Mouse (Mus musculus): ENCODE measurements around the gene Ranbp2. TPM values are rescaled to one million over a fixed set of nuclear protein-coding genes. Genes with fewer than 3 reads are reported as not detected.
A peak's percentile ranks its signal among the peaks of the same experiment; 100 is the strongest.

The Ranbp2 gene
- 18.2 and 20.9 TPM in 2 replicates for polyA plus RNA-seq (2015; fragmentation: Nextera tagmentation; extraction: Ambion mirVana)

DNA sequence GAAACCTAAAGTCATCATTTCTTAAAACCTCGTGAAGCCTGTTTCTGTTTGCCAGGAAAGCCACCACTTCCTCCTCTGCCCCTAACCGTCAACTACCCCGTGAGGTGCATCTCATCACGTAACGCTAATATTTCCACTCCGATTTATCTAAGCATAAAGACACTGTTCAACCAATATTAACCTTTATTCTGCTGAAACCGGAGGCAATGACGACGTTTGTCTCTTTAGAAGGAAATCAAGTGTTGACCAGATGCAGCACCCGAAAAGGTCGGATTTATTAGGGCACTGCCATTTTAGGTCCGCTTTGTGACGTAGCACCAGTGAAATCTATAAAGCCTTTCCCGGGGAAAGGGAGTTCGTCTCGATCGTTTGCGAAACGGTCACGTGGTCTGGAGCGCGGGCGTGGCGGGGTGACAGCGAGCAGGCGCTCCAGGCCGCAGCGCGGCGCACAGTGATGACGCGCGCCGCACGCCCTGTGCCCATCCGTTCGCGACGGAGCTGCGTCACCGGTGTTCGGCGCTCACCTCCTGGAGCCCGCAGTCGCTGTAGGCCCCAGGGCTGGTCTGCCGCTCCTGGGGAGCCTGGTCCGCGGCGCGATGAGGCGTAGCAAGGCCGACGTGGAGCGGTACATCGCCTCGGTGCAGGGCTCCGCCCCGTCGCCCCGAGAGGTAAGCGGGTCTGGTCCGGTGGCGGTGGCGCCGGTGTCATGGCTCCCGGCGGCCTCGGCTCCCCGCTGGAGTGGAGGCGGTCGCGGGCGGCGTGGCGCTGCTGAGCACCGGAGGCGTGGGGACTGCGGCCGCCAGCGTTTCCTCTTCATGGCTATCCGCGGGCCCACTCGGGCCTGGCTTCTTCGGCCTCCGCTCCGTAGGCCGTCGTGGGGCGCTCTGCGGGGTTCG is at the start of gene Ranbp2:
Ranbp2 (plus strand) TSS at position 537 of the 896 bp plus-strand sequence.
- Histone ChIP-seq H3K4me1 (ENCODE audit: control insufficient read depth, low read depth, low read length) (peaks cover 18% of the 10 kb centered on the region), H3K4me2 (ENCODE audit: low read depth, low read length) (peak within 1 kb of the TSS; percentile 88), H3K9me3 (replicated peaks; ENCODE audit: control insufficient read depth, low read length) (no peaks in the 10 kb centered on the region), H3K27ac (ENCODE audit: low read length) (peak within 1 kb of the TSS; percentile 99), H3K9ac (ENCODE audit: low read depth, low read length) (peak within 1 kb of the TSS; percentile 99), H3K27me3 (ENCODE audit: control insufficient read depth, insufficient read depth, low read depth, low read length) (no peaks in the 10 kb centered on the region), H3K36me3 (ENCODE audit: control insufficient read depth, insufficient read depth) (no peaks in the 10 kb centered on the region), H3K4me3 (ENCODE audit: low read depth, low read length) (peak within 1 kb of the TSS; percentile 86)
- peak; percentile 97 for ATAC-seq (ENCODE audit: low read depth)
- WGBS (ENCODE audit: insufficient replicate concordance): under 1% methylated on average over 91 of the region's 91 CpGs

- 86% methylated on average over 8 of the region's 8 CpGs for WGBS (ENCODE audit: insufficient replicate concordance)
- Histone ChIP-seq H3K36me3 (ENCODE audit: control insufficient read depth, insufficient read depth) (peaks cover 19% of the 10 kb centered on the region), H3K9ac (ENCODE audit: low read depth, low read length) (no peak overlapping the region), H3K27me3 (ENCODE audit: control insufficient read depth, insufficient read depth, low read depth, low read length) (no peaks in the 10 kb centered on the region), H3K4me1 (ENCODE audit: control insufficient read depth, low read depth, low read length) (peaks cover 8% of the 10 kb centered on the region), H3K9me3 (replicated peaks; ENCODE audit: control insufficient read depth, low read length) (no peaks in the 10 kb centered on the region), H3K4me3 (ENCODE audit: low read depth, low read length) (no peak overlapping the region), H3K4me2 (ENCODE audit: low read depth, low read length) (no peak overlapping the region), H3K27ac (ENCODE audit: low read length) (no peak overlapping the region)
- no peak for ATAC-seq (ENCODE audit: low read depth)
Observed at GRCm38 (mm10) chr10:58398941-58399340, 47.8 kb upstream of the Ranbp2 start.

DNA sequence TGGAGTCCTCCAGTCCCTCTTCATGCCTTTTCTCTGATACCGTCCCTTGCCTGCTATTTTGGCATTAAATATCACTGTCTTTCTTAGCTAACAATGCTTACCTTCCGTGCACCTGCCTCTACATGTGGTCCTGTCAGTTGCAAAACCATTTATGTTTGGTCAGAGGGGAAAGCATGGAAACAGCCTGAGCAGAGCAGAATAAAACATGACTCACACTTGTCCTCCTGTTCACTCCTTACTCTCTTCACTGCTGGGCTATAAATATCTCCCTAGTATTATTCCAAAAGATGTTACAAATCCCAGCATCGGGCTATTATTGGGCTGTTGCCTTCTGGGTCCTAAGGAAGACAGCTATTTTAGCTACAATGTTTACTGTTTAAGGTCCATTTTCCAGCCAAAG is 44.9 kb upstream of the Ranbp2 start:
- H3K4me1 ChIP-seq (ENCODE audit: control insufficient read depth, low read depth, low read length): peaks cover 17% of the 10 kb centered on the region
- ATAC-seq (ENCODE audit: low read depth): no peak
- 76% methylated on average over 3 of the region's 3 CpGs for WGBS (ENCODE audit: insufficient replicate concordance)
- H3K4me2 ChIP-seq (ENCODE audit: low read depth, low read length): no peak overlapping the region
- no peak overlapping the region for H3K27ac ChIP-seq (ENCODE audit: low read length)
- H3K9me3 ChIP-seq (replicated peaks; ENCODE audit: control insufficient read depth, low read length): no peaks in the 10 kb centered on the region
- no peak overlapping the region for H3K9ac ChIP-seq (ENCODE audit: low read depth, low read length)
- H3K36me3 ChIP-seq (ENCODE audit: control insufficient read depth, insufficient read depth): peaks cover 23% of the 10 kb centered on the region
- H3K27me3 ChIP-seq (ENCODE audit: control insufficient read depth, insufficient read depth, low read depth, low read length): no peaks in the 10 kb centered on the region
- H3K4me3 ChIP-seq (ENCODE audit: low read depth, low read length): no peak overlapping the region

DNA sequence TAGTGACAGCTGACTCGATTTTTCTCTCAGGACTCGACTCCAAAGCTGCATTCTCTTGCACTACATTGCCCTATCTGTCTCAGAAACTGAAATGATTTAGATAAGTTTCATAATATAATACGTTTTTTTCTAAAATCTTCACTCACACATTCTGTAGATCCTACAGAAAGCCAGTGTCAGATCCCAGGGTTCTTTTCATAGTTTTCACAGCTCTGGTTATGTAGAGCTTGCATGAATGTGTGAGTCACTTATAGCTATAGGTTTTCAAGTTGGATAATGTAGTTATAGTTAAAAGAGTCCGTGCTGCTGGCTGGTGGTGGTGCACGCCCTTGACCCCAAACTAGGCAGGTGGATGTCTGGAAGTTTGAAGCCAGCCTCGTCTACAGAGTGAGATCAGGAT is 42.1 kb upstream of the Ranbp2 start:
- no peak overlapping the region for H3K4me2 ChIP-seq (ENCODE audit: low read depth, low read length)
- peaks cover 29% of the 10 kb centered on the region for H3K36me3 ChIP-seq (ENCODE audit: control insufficient read depth, insufficient read depth)
- H3K9ac ChIP-seq (ENCODE audit: low read depth, low read length): no peak overlapping the region
- H3K27me3 ChIP-seq (ENCODE audit: control insufficient read depth, insufficient read depth, low read depth, low read length): no peaks in the 10 kb centered on the region
- H3K4me1 ChIP-seq (ENCODE audit: control insufficient read depth, low read depth, low read length): peaks cover 17% of the 10 kb centered on the region
- H3K9me3 ChIP-seq (replicated peaks; ENCODE audit: control insufficient read depth, low read length): no peaks in the 10 kb centered on the region
- H3K4me3 ChIP-seq (ENCODE audit: low read depth, low read length): no peak overlapping the region
- peak overlapping the region; percentile 69; the same call in 1 of the 2 replicates for H3K27ac ChIP-seq (ENCODE audit: low read length)
- WGBS (ENCODE audit: insufficient replicate concordance): 69% methylated on average over 6 of the region's 6 CpGs
- ATAC-seq (ENCODE audit: low read depth): no peak

DNA sequence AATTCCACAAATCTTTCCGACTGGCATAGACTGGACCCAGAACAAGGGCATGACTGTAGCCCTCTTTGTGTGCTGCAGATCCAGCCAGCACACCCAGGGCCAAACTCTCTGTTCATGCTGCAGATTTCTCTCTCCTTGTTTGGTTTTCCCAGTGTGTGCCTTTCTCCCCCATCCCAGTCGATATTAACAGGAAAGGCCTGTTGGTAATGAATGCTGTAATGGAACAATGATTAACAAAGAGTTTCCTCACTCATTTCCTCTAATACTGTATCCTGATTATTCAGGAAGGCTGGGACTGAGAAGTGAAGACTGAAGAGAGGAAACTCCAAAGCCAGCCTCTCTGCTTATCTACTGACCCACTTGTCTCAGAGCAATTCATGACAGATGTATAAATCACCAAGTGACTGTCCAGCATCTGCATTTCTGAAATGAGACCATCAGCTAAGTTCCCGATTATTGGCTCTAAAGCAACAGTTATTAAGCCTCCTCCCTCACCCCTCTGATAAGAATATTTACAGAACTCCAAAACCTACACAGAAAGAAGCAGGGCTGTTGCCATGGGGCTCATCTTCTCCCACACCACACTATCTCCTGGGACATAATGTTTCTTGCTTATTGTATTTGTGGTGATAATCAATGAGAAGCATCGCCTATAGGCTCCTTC is 41.3 kb upstream of the Ranbp2 start:
- Histone ChIP-seq H3K9ac (ENCODE audit: low read depth, low read length) (no peak overlapping the region), H3K9me3 (replicated peaks; ENCODE audit: control insufficient read depth, low read length) (no peaks in the 10 kb centered on the region), H3K36me3 (ENCODE audit: control insufficient read depth, insufficient read depth) (peaks cover 37% of the 10 kb centered on the region), H3K27ac (ENCODE audit: low read length) (peak overlapping the region; percentile 69), H3K4me3 (ENCODE audit: low read depth, low read length) (no peak overlapping the region), H3K4me2 (ENCODE audit: low read depth, low read length) (0 out of 2 replicates have a peak overlapping the region, but pooled peaks have one; percentile 0), H3K4me1 (ENCODE audit: control insufficient read depth, low read depth, low read length) (peaks cover 17% of the 10 kb centered on the region), H3K27me3 (ENCODE audit: control insufficient read depth, insufficient read depth, low read depth, low read length) (no peaks in the 10 kb centered on the region)
- ATAC-seq (ENCODE audit: low read depth): peak; percentile 71
- WGBS (ENCODE audit: insufficient replicate concordance): 15% methylated on average over 4 of the region's 4 CpGs

- Histone ChIP-seq H3K4me1 (ENCODE audit: control insufficient read depth, low read depth, low read length) (peaks cover 17% of the 10 kb centered on the region), H3K4me2 (ENCODE audit: low read depth, low read length) (no peak overlapping the region), H3K4me3 (ENCODE audit: low read depth, low read length) (no peak overlapping the region), H3K27me3 (ENCODE audit: control insufficient read depth, insufficient read depth, low read depth, low read length) (no peaks in the 10 kb centered on the region), H3K27ac (ENCODE audit: low read length) (peak overlapping the region; percentile 69), H3K36me3 (ENCODE audit: control insufficient read depth, insufficient read depth) (peaks cover 40% of the 10 kb centered on the region), H3K9me3 (replicated peaks; ENCODE audit: control insufficient read depth, low read length) (no peaks in the 10 kb centered on the region), H3K9ac (ENCODE audit: low read depth, low read length) (no peak overlapping the region)
- 35% methylated on average over 2 of the region's 2 CpGs for WGBS (ENCODE audit: insufficient replicate concordance)
- ATAC-seq (ENCODE audit: low read depth): peak; percentile 43
Observed at GRCm38 (mm10) chr10:58405949-58406305, 40.8 kb upstream of the Ranbp2 start.

DNA sequence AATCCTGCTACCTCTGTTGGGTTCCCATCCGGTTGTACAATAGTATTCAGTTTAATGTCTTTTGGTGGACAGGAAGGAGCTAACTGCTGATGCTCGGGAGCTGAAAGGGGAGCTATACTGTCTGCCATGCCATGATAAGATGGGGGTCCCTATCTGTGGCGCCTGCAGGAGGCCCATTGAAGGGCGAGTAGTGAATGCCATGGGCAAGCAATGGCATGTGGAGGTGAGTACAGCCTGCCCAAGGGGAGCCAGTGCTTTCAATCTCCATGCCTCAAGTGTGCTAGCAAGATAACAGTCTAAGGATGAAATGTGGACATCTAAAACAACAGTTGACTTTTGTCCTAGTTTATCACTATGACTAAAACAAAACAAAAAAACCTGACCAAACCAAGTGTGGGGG is 34.4 kb upstream of the Ranbp2 start:
- ATAC-seq (ENCODE audit: low read depth): peak; percentile 98
- 29% methylated on average over 4 of the region's 4 CpGs for WGBS (ENCODE audit: insufficient replicate concordance)
- Histone ChIP-seq H3K4me2 (ENCODE audit: low read depth, low read length) (peak overlapping the region; percentile 7; the same call in 1 of the 2 replicates), H3K27me3 (ENCODE audit: control insufficient read depth, insufficient read depth, low read depth, low read length) (no peaks in the 10 kb centered on the region), H3K27ac (ENCODE audit: low read length) (peak overlapping the region; percentile 83), H3K36me3 (ENCODE audit: control insufficient read depth, insufficient read depth) (peaks cover 56% of the 10 kb centered on the region), H3K4me1 (ENCODE audit: control insufficient read depth, low read depth, low read length) (peaks cover 14% of the 10 kb centered on the region), H3K4me3 (ENCODE audit: low read depth, low read length) (no peak overlapping the region), H3K9ac (ENCODE audit: low read depth, low read length) (no peak overlapping the region; the same call in 1 of the 2 replicates), H3K9me3 (replicated peaks; ENCODE audit: control insufficient read depth, low read length) (no peaks in the 10 kb centered on the region)

- Histone ChIP-seq H3K9ac (ENCODE audit: low read depth, low read length) (no peak overlapping the region; the same call in 1 of the 2 replicates), H3K27ac (ENCODE audit: low read length) (peak overlapping the region; percentile 83), H3K4me1 (ENCODE audit: control insufficient read depth, low read depth, low read length) (peaks cover 14% of the 10 kb centered on the region), H3K4me3 (ENCODE audit: low read depth, low read length) (no peak overlapping the region), H3K27me3 (ENCODE audit: control insufficient read depth, insufficient read depth, low read depth, low read length) (no peaks in the 10 kb centered on the region), H3K36me3 (ENCODE audit: control insufficient read depth, insufficient read depth) (peaks cover 60% of the 10 kb centered on the region), H3K4me2 (ENCODE audit: low read depth, low read length) (no peak overlapping the region), H3K9me3 (replicated peaks; ENCODE audit: control insufficient read depth, low read length) (no peaks in the 10 kb centered on the region)
- ATAC-seq (ENCODE audit: low read depth): peak; percentile 62
Observed at GRCm38 (mm10) chr10:58412852-58413251, 33.9 kb upstream of the Ranbp2 start.

GRCm38 (mm10) chr10:58416702-58417101 is 30.0 kb upstream of the Ranbp2 start:
- no peak overlapping the region for H3K4me2 ChIP-seq (ENCODE audit: low read depth, low read length)
- no peak for ATAC-seq (ENCODE audit: low read depth)
- no peaks in the 10 kb centered on the region for H3K27me3 ChIP-seq (ENCODE audit: control insufficient read depth, insufficient read depth, low read depth, low read length)
- peaks cover 10% of the 10 kb centered on the region for H3K4me1 ChIP-seq (ENCODE audit: control insufficient read depth, low read depth, low read length)
- no peak overlapping the region for H3K9ac ChIP-seq (ENCODE audit: low read depth, low read length)
- WGBS (ENCODE audit: insufficient replicate concordance): 77% methylated on average over 3 of the region's 3 CpGs
- no peak overlapping the region for H3K4me3 ChIP-seq (ENCODE audit: low read depth, low read length)
- peaks cover 45% of the 10 kb centered on the region for H3K36me3 ChIP-seq (ENCODE audit: control insufficient read depth, insufficient read depth)
- no peaks in the 10 kb centered on the region for H3K9me3 ChIP-seq (replicated peaks; ENCODE audit: control insufficient read depth, low read length)
- H3K27ac ChIP-seq (ENCODE audit: low read length): no peak overlapping the region
